Mouse (Mus musculus) ES-E14 (cell line): Measurements from ENCODE around the gene Pid1. TPM values are rescaled to one million over a fixed set of nuclear protein-coding genes. Genes with fewer than 3 reads are reported as not detected.
"Not testable (repeated sequence)": the region's sequence is repeated elsewhere in the genome, so short reads cannot be mapped to it uniquely, and the experiment has no call there.

ENCODE experiments used
- DNase-seq: peaks from one replicate; pipeline ENCODE4 v3.0.0-alpha.2; 2013; ENCODE audit warnings: low read depth, low spot score
- H3K27ac ChIP-seq: 2 replicates; pipeline ENCODE4 v1.5.1; 2012; ENCODE audit warnings: low read depth, mild to moderate bottlenecking, low read length, moderate library complexity, mixed read lengths; ENCODE audit not compliant: poor library complexity, insufficient read depth, severe bottlenecking
- H3K36me3 ChIP-seq: 2 replicates; pipeline ENCODE4 v1.6.1; 2012; ENCODE audit warnings: mild to moderate bottlenecking, low read length, moderate library complexity, mixed read lengths; ENCODE audit not compliant: control insufficient read depth, poor library complexity, insufficient read depth, severe bottlenecking
- H3K4me1 ChIP-seq, 2 experiments: fragments of 150-350 bp in 1 of 2; sonication (generic) in 1 of 2; 2 replicates each; pipeline ENCODE4 v1.6.1; 2012; ENCODE audit warnings: low read length in 2 of 2, mild to moderate bottlenecking in 1 of 2, mixed read lengths in 1 of 2; ENCODE audit not compliant: control insufficient read depth in 2 of 2, insufficient read depth in 2 of 2, poor library complexity in 1 of 2
- H3K4me3 ChIP-seq, 2 experiments: fragments of 150-350 bp in 1 of 2; sonication (generic) in 1 of 2; 2 replicates each; pipeline ENCODE4 v1.5.1; 2012; ENCODE audit warnings: low read length in 2 of 2, low read depth in 1 of 2, mild to moderate bottlenecking in 1 of 2, mixed read lengths in 1 of 2; ENCODE audit not compliant: insufficient read depth in 1 of 2, poor library complexity in 1 of 2, severe bottlenecking in 1 of 2
- H3K9ac ChIP-seq: 2 replicates; pipeline ENCODE4 v1.6.1; 2012; ENCODE audit warnings: low read depth, mild to moderate bottlenecking, low read length, mixed read lengths; ENCODE audit not compliant: poor library complexity, insufficient read depth, severe bottlenecking
- H3K9me3 ChIP-seq: fragments of 150-350 bp; sonication (generic); 2 replicates; pipeline ENCODE4 v1.6.1; 2012; ENCODE audit warnings: low read depth, mild to moderate bottlenecking, low read length; ENCODE audit not compliant: control insufficient read depth, insufficient read depth
- CHD2 ChIP-seq: IDR thresholded peaks from 2 replicates; pipeline ENCODE4 v1.6.1; 2014; ENCODE audit warnings: mild to moderate bottlenecking, low read depth, low read length, inconsistent platforms
- HCFC1 ChIP-seq: IDR thresholded peaks from 2 replicates; pipeline ENCODE4 v1.6.1; 2012; ENCODE audit warnings: low read length, inconsistent platforms, borderline replicate concordance; ENCODE audit not compliant: insufficient read depth
- MAFK ChIP-seq: IDR thresholded peaks from 2 replicates; pipeline ENCODE4 v1.6.1; 2014; ENCODE audit warnings: mild to moderate bottlenecking, low read depth, low read length, inconsistent platforms; ENCODE audit not compliant: insufficient read depth
- ZC3H11A ChIP-seq: IDR thresholded peaks from 2 replicates; pipeline ENCODE4 v1.6.1; 2012; ENCODE audit warnings: low read depth, mild to moderate bottlenecking, inconsistent platforms, low read length, borderline replicate concordance
- ZNF384 ChIP-seq: IDR thresholded peaks from 2 replicates; pipeline ENCODE4 v1.6.1; 2012; ENCODE audit warnings: low read depth, low read length, inconsistent platforms
- in situ Hi-C, 2 experiments: fragments of 600-800 bp; cut with MboI; formaldehyde crosslinking; loops; one replicate each; pipeline ENCODE4 v1.15.1; 2025; ENCODE audit warnings: low sequenced_read_pairs in 2 of 2, inconsistent platforms in 1 of 2; ENCODE audit not compliant: unreplicated experiment in 2 of 2
- total RNA-seq: library from RNA; depleted of rRNA; stranded (reverse); fragments of 300-350 nt; gene quantifications from 2 replicates; pipeline ENCODE4 v1.2.3, GENCODE M21; 2012

Gene Pid1
- total RNA-seq, 1 experiment = 13.3 TPM

DNA sequence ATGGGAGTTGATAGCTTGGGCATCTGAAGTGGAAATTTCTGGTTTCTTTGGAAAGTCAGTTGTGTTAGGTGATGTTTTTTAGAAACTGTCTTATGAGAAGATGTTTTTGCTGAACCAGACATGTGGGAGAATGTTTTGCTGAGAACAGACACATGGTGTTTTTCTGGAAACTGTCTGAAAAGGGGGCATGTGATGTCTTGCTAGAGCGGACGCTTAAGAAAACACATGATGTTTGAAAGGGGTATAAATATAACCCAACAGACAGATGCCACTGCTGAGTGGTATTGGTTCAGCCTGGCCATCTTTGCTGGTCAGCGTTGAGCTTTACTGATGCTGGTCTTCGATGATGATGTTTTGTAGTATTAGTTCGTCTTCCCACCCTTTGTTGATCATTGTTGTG lies 6.8 kb downstream of the Pid1 start:
- in situ Hi-C loops = no loop called here

DNA sequence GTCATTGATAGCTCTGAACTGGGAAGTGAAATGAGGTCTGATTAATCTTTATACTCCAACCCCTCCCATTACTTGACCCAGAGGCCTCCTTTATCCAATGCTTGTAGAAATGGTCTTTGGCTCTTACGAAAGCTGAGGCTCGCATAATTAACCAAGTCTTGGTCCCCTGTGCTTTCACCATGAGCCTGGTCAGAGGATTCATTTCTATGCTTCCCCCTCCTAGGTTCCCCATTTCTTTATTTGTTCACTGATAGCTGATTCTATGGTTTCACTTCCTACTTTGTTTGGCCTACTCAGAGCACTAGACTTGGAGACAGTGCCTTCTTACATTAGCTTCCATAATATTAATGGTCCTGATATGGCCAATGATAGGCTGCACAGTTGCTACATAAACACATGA lies 13.7 kb downstream of the Pid1 start:
- Histone ChIP-seq H3K9ac (no peak overlapping the region), H3K36me3 (no peaks in the 10 kb centered on the region), H3K4me1 (no peaks in the 10 kb centered on the region), H3K4me3 (no peak overlapping the region), H3K27ac (no peak overlapping the region), H3K9me3 (no peaks in the 10 kb centered on the region)
- no peak for DNase-seq
- in situ Hi-C loops = no loop called here
- TF ChIP-seq MAFK (no peak), CHD2 (no peak), HCFC1 (no peak), ZC3H11A (no peak), ZNF384 (no peak)

More for the DNA sequence above, 6.8 kb downstream of the Pid1 start:
- H3K4me1 ChIP-seq = no peaks in the 10 kb centered on the region; a peak in 1 of 4 replicates
- no peaks in the 10 kb centered on the region for H3K36me3 ChIP-seq
- no peak overlapping the region for H3K9ac ChIP-seq
- H3K9me3 ChIP-seq = no peaks in the 10 kb centered on the region
- no peak overlapping the region for H3K27ac ChIP-seq
- H3K4me3 ChIP-seq = no peak overlapping the region
- DNase-seq = no peak
- TF ChIP-seq HCFC1 = no peak
- no peak for TF ChIP-seq MAFK
- TF ChIP-seq ZNF384 = no peak
- no peak for TF ChIP-seq ZC3H11A
- no peak for TF ChIP-seq CHD2

GRCm38 (mm10) chr1:84347796-84348476 lies 16.0 kb downstream of the Pid1 start:
- TF ChIP-seq CHD2 = no peak
- no peak for TF ChIP-seq ZC3H11A
- TF ChIP-seq MAFK = no peak
- no peak for TF ChIP-seq HCFC1
- Histone ChIP-seq H3K27ac (no peak overlapping the region), H3K9me3 (no peaks in the 10 kb centered on the region), H3K9ac (no peak overlapping the region), H3K4me3 (no peak overlapping the region), H3K4me1 (no peaks in the 10 kb centered on the region), H3K36me3 (no peaks in the 10 kb centered on the region)
- DNase-seq = no peak
- in situ Hi-C loops = no loop called here

DNA sequence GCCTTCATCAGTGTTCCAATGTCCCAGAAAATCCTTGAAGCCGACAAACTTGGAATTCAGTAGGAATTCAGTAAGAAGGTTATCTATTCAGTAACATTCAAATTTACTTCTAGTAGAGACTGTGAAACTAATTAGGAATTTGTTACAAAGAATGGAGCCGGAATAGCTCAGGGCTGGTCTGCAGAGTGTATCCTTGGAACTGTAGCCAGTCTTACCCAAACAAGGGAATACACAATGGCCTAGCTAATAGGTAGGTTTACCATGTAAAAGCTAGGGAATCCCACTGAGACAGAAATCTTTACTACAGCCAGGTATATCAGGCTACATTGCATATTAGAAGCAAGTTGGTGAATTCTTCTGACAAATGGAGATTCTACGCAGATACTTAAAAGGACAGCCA lies 31.2 kb downstream of the Pid1 start:
- in situ Hi-C loops, H3K36me3 ChIP-seq, H3K9ac ChIP-seq, H3K9me3 ChIP-seq, H3K4me1 ChIP-seq, H3K27ac ChIP-seq, H3K4me3 ChIP-seq: not testable (repeated sequence)
- DNase-seq = peak; percentile 61

- DNase-seq, H3K9me3 ChIP-seq, in situ Hi-C loops, H3K4me1 ChIP-seq, H3K36me3 ChIP-seq: not testable (repeated sequence)
- TF ChIP-seq ZNF384 = 0 out of 2 replicates have a peak, but pooled peaks have one; percentile 27
- Histone ChIP-seq H3K9ac (peak overlapping the region; percentile 35; the same call in 1 of the 2 replicates), H3K4me3 (peak overlapping the region in 1 of 2 experiments; percentile 47; a peak in 1 of 4 replicates), H3K27ac (peak overlapping the region; percentile 89)
Measured at GRCm38 (mm10) chr1:84331861-84332260, 32.1 kb downstream of the Pid1 start.
